Mouse (Mus musculus): ENCODE measurements around the gene Adamts16. TPM values are rescaled to one million over a fixed set of nuclear protein-coding genes. Genes with fewer than 3 reads are reported as not detected.

The Adamts16 gene
- total RNA-seq, 1 experiment from 2014 or later: 1.0 TPM

DNA sequence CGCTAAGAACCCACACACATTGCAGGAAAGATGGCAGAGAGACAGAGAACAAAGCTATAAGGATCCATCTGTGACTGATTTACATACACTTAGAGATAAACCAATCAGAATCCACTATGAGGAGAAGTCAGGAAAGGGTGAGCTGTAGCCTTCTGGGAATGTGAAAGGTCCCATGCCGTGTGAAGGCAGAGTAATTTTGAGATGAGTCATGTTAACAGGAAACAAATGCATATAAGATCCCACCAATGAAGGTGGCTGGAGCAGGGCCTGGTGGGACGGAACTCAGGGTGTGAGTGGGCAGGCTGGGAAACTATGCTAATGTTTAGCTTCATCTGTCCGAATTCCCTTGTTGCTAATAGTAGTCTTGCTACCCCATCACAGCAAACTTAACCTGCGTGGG, 128.3 kb downstream of the Adamts16 start:
- DNase-seq: no peak

DNA sequence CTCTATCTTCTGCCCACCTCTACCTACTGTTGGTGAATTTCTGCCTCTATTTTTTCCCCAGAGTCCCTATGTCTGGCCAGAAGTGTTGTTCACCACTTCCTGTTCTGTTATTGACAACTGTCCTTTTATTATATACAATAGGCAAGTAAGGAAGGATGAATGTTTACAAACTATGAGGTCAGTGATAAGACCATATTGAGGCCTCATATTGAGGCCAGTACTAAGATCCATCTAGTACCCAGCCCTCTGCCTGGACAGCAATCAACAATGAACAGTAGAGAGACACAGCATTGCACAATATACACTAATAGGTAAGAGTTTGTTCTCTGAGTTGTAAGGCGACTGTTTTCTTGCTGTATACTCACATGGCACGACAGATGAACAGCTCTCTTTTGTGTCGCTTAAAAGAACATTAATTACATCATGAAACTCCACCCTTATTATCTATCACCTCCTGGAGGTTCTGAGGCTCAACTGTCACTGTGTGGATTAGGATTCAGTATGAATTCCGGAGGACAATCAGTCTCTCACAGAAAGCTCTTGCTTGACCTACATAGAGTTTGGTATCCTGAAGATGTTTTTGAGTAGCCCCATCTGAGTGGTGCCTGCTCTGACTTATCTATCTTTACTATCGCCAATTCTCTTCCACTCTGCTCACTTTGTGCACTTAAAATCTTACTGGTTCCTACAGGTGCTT, 134.3 kb downstream of the Adamts16 start:
- DNase-seq: no peak

DNA sequence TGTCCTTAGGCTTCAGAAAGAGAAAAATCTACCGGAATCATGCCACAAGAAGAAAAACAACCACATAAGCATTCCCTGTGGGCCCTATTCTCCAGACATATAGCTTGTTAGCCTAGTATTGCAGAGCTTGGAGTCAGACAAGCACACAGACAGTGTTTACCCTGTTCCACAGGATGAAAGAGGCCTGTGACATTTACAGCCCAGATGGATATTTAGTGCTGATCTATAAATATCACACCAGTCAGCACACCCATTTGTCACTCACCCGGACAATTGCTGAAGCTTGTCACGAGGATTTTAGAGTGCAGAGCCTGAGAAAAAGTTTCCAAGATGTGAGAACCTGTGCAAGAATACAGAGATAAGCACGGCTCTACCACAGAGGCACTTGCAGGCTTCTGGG, 138.7 kb downstream of the Adamts16 start:
- DNase-seq: no peak

DNA sequence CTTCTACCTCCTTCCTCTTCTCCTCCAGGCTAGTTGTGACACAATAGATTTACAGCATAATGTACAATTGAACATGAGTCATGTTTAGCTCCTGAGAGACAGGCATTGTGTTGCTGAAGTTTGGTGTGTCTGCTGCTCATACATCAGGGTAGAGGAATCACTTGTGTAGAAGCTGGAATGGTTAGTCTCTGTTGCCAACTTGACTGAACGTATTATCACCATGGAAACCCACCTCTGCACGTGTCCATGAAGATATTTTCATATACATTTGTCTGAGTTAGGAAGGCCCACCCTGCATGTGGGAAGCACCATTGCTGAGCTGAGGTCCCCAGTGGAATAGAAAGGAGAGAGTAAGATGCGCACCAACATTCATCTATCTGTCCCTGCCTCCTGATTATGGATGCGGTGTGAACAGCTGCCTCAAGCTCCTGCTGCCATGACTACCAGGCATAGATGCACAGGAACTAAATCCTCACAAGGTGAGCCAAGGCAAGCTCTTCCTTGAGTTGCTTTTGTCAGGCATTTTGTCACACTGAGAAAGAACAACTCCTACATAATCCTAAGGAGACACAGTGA, 142.7 kb downstream of the Adamts16 start:
- DNase-seq: no peak

DNA sequence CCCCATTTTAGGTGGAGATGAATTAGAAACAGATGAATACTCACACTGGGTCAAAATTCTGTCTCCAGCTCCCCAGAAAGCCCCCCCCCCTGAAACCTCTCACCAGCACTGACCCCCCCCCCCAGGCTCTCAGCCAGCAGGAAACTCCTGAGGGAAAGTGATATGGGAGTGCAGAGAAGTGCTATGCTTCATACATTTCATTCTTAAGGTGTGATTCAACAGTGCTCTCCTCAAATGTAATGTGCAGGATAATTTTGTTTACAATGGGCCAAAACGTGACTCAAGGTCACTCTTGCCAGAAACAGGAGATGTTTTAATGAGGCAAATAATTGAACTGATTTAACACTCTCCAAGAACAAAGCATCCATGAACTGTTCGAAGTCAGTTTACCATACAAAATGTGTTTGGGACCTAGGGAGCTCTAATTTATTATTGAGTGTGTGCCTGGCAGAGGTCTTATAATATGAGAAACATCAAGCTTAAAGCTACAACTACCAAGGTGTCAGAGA, 152.1 kb downstream of the Adamts16 start:
- DNase-seq: no peak

DNA sequence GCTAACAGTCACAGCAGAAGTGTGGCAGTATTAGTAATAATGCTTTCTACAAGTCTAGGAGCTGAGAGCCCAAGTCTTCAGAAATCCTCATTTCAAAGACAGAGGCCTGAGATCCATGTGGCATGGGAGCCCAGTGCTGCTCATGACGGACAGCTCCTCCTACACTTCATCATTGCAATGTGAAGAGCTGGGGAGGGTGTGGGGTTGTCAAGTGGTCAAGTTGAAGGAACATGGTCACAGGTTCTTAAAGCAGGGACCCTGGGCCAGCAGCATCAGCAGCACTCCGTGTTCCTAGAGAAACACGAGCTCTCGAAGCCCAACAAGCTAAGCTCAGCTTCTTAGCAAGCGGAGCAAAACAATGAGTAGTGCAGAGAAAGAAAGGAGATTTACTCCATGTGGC, 155.8 kb downstream of the Adamts16 start:
- no peak for DNase-seq

DNA sequence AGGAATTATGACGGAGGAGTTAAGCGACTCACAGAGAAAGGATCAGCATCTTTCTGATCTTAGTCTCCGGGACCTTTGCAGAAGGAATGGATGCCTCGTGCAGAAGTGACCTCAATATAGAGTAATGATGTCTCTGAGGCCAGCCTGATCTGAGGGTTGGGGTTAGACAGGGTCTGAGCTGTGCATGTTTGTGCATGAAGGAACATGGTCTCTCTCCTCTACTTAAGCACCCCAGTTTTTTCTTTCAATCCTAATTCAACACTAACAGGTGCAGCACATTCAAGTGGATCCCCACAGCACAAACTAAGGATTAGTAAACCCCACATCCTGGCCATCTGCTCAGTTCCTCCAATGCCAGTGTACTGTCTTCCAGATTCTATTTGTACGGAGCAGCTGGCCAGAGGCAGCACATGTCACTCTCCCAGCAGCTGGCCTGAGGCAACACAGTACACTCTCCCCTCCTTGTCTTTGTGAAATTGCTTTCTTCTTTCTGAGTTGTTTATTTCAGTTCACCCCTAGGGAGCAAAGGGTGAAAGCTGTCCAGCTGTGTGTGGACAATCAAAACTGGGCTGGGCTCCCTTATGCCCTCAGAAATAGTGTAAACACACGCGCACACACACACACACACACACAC, 156.5 kb downstream of the Adamts16 start:
- no peak for DNase-seq

DNA sequence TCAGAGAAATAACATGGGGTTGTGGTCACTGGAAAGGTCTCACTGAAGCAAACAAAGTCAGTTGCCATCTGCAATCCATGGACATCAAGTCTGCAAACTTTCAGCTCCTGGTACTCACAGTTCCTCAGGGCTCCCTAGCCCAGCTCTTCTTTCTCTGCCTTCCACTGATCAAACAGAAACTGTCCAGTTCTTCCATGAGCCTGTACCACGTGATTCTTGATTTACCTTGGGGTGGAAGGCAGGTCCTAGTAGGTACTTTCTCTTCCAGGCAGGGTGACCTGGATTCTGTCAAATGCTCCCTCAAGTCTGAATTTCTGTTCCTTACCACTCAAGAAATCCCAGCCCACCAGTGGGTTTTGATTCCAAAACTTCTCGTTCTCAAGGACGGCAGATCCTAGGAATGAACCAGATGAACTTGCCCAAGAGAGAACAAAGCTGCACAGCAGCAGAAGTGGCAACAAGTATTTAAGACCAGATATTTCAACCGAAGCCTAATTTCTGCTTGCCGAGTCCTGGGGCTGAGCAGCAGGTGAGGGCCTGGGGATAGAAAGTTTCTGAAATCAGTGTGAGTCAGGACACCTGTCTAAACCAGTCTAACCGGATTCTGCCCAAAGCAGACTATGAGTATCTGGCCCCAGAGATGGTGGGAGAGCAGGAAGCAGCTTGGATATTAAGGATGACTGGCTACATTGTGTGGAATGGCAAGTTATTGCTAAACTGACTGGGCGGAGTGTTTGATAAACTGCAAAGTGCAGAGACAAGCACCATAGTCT, 160.0 kb downstream of the Adamts16 start:
- DNase-seq: no peak

DNA sequence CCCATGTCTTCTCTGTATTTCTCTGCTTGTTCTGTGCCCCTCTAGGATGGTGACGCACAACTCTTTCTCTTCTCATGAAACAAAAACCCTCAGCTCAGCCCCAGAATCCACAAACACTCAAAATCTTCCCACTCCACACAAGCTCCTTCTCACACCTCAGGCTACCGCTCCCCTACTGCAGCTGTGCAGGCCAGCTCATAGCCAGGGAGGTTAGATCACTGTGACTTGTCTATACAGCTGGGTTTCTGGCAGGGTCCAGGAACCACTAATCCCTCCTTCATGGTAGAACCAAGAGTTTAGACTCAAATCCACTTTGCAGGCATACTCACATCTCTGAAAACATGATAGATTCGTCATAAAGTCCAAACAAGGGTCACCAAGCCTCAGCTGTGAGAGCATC, 161.3 kb downstream of the Adamts16 start:
- no peak for DNase-seq

Other genes starting within 250 kb of the Adamts16 start
- 30.1 and 32.1 TPM in 2 replicates for gene Ice1, start 204.2 kb downstream of the Adamts16 start, total RNA-seq (2021)

Measured in adrenal gland, postnatal 25 days (tissue).